Mouse (Mus musculus) E14TG2a.4 (cell line): ENCODE data around the gene Tomm40.

Experiments
- CTCF ChIP-seq: conservative IDR thresholded peaks from 2 replicates; pipeline ENCODE4 v1.5.1; 2014; ENCODE audit warnings: low read length
- POU5F1 ChIP-seq: IDR thresholded peaks from 2 replicates; pipeline ENCODE4 v1.6.1; 2014; ENCODE audit warnings: low read length, borderline replicate concordance

GRCm38 (mm10) chr7:19691434-19691833 is 23.8 kb downstream of the Tomm40 start:
- TF ChIP-seq CTCF (no peak), POU5F1 (no peak)
